Comparison of ENCODE assay signal across 12 mouse cellular contexts in genomic region chr19:53127320-53128291, GRCm38 (mm10). TPM values are rescaled to one million over a fixed set of nuclear protein-coding genes. Genes with fewer than 3 reads are reported as not detected.
DNase-seq lines count a peak whose midpoint lies in the region; ATAC-seq and TF ChIP-seq lines count a peak whose summit lies in the region.
"Had no signal": no experiment of that assay in that cellular context is flagged by ENCODE, and none has a peak within 500 bp of the region (broad histone marks: within the 10 kb centered on the region; RNA-seq: fewer than 3 reads in every experiment).

No protein-coding gene starts in this region.

- DNase-seq in heart, embryonic 10.5 days (ENCODE audit: low spot score): peak; percentile 71
- no peak for DNase-seq in heart, postnatal 4 days
- peak; percentile 30 for DNase-seq in G1E (ENCODE audit: low spot score)
- peak; percentile 32 to 43 for DNase-seq in heart, postnatal 10 days
- DNase-seq in kidney, postnatal 4 days: peak; percentile 23 to 41
- no peak for DNase-seq in frontal cortex, postnatal 14 days (ENCODE audit: low spot score in 2 of 2)
- no peak for DNase-seq in adrenal gland, adult 8-10 months
- DNase-seq: right cerebral cortex, postnatal 14 days; thymus, adult 18-20 months had no signal

- H3K27me3 ChIP-seq in heart, embryonic 10.5 days (ENCODE audit: insufficient read depth, poor library complexity, severe bottlenecking): no peaks in the 10 kb centered on the region
- peaks cover 7% of the 10 kb centered on the region; the same call in 1 of the 2 replicates for H3K27me3 ChIP-seq in G1E (ENCODE audit: insufficient read depth, low read length)
- H3K27me3 ChIP-seq: forebrain, embryonic 15.5 days had no signal

- H3K36me3 ChIP-seq in heart, embryonic 10.5 days: no peaks in the 10 kb centered on the region
- H3K36me3 ChIP-seq in G1E (replicated peaks): no peaks in the 10 kb centered on the region
- H3K36me3 ChIP-seq: forebrain, embryonic 15.5 days; limb, embryonic 13.5 days had no signal

- H3K9me3 ChIP-seq in heart, embryonic 10.5 days: no peaks in the 10 kb centered on the region
- H3K9me3 ChIP-seq in G1E (replicated peaks): no peaks in the 10 kb centered on the region
- H3K9me3 ChIP-seq: forebrain, embryonic 15.5 days; limb, embryonic 13.5 days had no signal

- TF ChIP-seq CTCF in G1E (IDR thresholded peaks at IDR 0.05; ENCODE audit: low read depth, low read length): no peak

- intact Hi-C loops in heart, postnatal 10 days (cut with DNase I): no loop called here

- H3K4me3 ChIP-seq in heart, embryonic 10.5 days: peak overlapping the region; percentile 34; the same call in 1 of the 2 replicates
- H3K4me3 ChIP-seq in G1E (ENCODE audit: low read depth, low read length): no peak overlapping the region; the same call in 1 of the 2 replicates
- H3K4me3 ChIP-seq: forebrain, embryonic 15.5 days; limb, embryonic 13.5 days had no signal

- 25% methylated on average over 18 of the region's 18 CpGs for WGBS in heart, embryonic 10.5 days

- ATAC-seq in G1E (ENCODE audit: extremely low read depth, insufficient number of reproducible peaks, low FRiP score, poor library complexity, severe bottlenecking): peak; percentile 45; the same call in 1 of the 2 replicates
- no peak for ATAC-seq in granulocyte monocyte progenitor cell, adult 5-6 weeks (replicated peaks; ENCODE audit: poor library complexity, severe bottlenecking)
- ATAC-seq: forebrain, embryonic 15.5 days had no signal

- peaks cover 58% of the 10 kb centered on the region for H3K4me1 ChIP-seq in heart, embryonic 10.5 days
- peaks cover 47% of the 10 kb centered on the region for H3K4me1 ChIP-seq in G1E (ENCODE audit: insufficient read depth, low read depth, low read length)
- H3K4me1 ChIP-seq: forebrain, embryonic 15.5 days had no signal

- peak overlapping the region; percentile 60 for H3K27ac ChIP-seq in heart, embryonic 10.5 days
- H3K27ac ChIP-seq: forebrain, embryonic 15.5 days; limb, embryonic 13.5 days had no signal

RNA-seq across cellular contexts. Expression of gene Add3, which starts 12.6 kb away (rescaled TPM):
- 128 and 173 TPM in 2 replicates for polyA plus RNA-seq in heart, embryonic 10.5 days (2016; fragmentation: Nextera tagmentation; extraction: Ambion mirVana)
- 100 to 1,000 TPM in 1 of 2 experiments, 10 to 100 TPM in 1; 99.0 to 102 TPM for total RNA-seq in heart, postnatal 4 days (2021)
- total RNA-seq in G1E (2014; fragmentation: Nextera tagmentation): 80.2 and 89.2 TPM in 2 replicates
- 78.0 and 81.6 TPM in 2 replicates for total RNA-seq in G1E (2017)
- 9.2 and 10.9 TPM in 2 replicates for polyA plus RNA-seq in G1E (2012)
- 10 to 100 TPM; 79.2 to 83.7 TPM for total RNA-seq in heart, postnatal 10 days (2021)
- total RNA-seq in granulocyte monocyte progenitor cell, adult 5-6 weeks (2014; fragmentation: Nextera tagmentation): 30.2 and 57.5 TPM in 2 replicates
- 39.5 and 43.3 TPM in 2 replicates for total RNA-seq in granulocyte monocyte progenitor cell, adult 5-6 weeks (2017)
- total RNA-seq in adrenal gland, adult 8-10 months (2022): 10 to 100 TPM; 36.0 to 42.1 (median 40.7) TPM

Comparison
In these comparisons a context has a peak if more than half of its experiments do, and no peak if none do; other contexts are left out.
1. DNase-seq: peak in heart, embryonic 10.5 days (single experiment), G1E (single experiment), heart, postnatal 10 days (2 of 2) and kidney, postnatal 4 days (2 of 2); none in heart, postnatal 4 days (single experiment), frontal cortex, postnatal 14 days (0 of 2) and adrenal gland, adult 8-10 months (single experiment).